Mouse (Mus musculus): ENCODE data around the gene Jup. TPM values are rescaled to one million over a fixed set of nuclear protein-coding genes. Genes with fewer than 3 reads are reported as not detected.
A peak's percentile ranks its signal among the peaks of the same experiment; 100 is the strongest.
"Not testable (repeated sequence)": the region's sequence is repeated elsewhere in the genome, so short reads cannot be mapped to it uniquely, and the experiment has no call there.

Jup gene
- total RNA-seq, 2 experiments from 2014 or later, result 1.5 to 3.9 TPM

DNA sequence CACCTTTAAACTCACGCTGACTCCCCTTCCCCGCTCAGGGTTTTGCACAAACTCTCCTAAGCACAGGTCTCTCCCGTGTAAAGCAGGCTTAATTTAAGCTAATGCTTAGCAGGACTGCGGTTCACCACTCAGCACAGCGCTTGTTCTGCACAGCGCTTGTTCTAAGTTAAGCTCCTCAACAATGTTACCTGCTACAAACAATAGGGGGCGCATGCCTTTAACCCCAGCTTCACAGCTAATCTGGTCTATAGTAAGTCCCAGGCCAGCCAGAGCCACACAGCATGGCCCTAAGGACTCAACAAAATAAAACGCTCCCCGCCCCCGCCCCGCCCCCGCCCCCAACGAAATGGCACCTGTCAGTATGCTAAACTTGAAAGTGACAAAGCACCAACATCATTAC lies 36.5 kb downstream of the Jup start:
- peak; percentile 41; the same call in 1 of the 2 replicates for ATAC-seq (ENCODE audit: poor library complexity, severe bottlenecking)

DNA sequence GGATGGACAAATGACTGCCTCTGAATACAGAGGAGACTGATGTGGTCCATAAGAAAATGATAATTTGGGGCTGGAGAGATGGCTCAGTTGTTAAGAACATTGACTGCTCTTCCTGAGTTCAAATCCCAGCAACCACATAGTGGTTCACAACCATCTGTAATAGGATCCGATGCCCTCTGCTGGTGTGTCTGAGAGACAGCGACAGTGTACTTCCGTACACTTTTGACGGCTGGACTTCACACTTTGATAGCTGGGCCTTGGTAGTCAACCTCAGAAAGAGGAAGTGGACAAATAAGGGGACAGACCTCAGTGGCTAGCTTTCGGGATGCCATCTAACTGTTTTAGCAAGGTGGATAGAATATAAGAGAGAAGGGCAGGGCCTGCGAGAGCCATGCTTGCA lies 37.4 kb downstream of the Jup start:
- no peak for ATAC-seq (ENCODE audit: poor library complexity, severe bottlenecking)

DNA sequence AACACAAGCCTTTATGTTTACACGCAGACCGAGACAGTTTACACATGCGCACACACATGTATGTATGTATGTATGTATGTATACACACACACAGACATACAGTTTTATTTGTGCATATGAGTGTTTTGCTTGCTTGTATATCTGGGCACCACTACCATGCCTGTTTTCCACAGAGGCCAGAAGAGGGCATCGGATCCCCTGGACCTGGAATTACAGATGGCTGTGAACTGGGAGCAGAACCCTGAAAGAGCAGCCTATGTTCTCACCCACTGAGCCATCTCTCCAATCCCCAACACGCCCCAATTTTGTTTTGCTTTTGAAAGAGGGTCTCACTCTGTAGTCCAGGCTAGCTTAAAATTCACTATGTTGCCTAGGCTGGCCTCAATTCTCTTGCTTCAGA lies 40.2 kb downstream of the Jup start:
- ATAC-seq (ENCODE audit: poor library complexity, severe bottlenecking), result no peak

DNA sequence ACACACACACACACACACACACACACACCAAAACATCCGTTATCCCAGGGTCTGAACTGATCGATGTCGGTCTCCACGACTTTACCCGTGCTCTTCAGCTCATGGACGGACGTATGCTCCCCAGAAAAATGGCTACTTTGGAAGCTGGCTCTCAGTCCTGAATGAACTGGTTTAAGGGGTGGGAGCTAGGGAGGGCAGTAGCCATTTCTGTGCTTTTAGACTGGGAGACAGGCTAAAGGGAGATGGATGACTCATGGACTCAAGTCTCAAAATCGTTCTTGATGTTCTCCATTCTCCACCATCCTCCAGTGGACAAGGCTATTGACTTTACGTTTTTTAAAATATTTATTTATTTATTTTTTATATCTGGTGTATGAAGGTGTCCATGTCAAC lies 40.7 kb downstream of the Jup start:
- ATAC-seq (ENCODE audit: poor library complexity, severe bottlenecking), result no peak

DNA sequence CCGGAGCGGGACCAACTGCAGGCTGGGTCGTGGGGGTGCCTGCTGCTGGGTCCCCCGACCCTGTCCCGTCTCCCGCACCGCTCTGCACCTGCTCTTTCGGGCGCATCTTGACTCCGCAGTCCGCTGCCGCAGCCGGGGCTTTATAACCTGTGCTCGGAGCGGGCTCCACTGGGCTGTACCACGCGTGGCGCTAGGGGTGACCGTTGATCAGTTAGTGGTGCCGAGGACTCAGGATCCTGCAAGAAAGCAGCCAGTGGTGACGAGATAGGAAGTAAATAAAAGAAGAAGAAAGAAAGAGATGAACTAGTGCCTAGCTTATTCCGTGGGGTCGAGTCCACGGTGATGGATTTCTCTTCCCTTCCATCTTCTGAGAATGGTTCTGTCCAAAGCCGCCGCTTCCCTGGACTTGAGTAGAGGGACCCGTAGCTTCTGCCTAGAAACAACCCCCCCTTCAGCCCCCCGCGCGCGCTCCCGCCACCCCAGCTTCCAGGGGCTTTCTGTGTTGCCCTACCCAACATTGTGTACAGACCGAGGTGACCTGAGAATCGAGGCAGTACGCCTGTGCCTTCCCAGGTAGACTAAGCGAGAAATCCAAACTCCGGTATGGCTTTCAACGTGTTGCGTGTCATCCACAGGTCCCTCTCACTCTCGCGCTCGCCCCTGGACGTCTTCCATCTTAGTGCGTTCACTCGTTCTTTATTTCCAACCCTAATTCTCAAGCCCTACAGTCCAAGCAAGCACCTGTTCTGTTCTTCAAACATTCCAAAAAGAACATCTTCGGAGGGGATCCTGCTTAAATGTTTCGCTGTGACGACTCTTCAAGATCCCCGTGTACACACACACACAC lies 41.4 kb downstream of the Jup start, which contains the start of gene Hap1:
Gene Hap1, minus strand, starts transcription at position 157 of the 847 bp plus-strand sequence.
- peak; percentile 51; the same call in 1 of the 2 replicates for ATAC-seq (ENCODE audit: poor library complexity, severe bottlenecking)

DNA sequence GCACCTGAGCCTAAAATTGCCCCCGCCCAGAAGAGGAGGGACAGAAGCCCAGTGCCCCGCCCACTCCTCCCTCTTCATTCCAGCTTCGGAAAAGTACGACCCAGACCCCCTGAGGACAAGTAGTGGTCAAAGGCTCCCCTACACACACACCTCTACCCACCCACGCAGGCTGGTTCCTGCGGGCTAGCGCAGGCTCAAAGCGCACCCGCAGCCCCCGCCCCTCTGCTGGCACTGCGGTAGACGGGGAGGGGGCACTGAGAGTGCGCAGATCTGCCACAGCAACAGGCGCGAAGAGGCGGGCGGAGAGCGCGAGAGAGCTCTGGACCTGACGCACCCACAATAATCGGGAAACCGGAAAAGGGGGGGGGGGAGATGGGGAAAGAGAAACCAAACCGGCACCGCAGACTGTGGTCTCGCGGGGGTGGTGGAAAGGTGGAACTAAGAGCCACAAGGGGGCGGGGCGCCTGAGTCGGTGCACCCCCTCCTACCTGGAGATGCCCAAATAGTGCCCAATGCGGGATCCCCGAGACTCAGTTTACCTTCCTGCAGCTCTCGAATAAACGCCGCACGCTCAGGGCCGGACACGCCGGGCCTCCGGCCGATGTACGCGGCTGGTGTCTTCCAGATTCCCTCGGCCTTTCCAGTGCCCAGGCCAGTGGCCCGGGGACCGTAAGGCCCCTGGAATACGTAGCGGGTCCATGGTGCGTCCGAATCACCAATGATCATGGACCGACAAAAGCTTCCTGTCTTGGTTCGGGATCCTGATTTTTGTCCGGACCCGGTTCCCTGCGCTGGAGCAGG lies 42.2 kb downstream of the Jup start:
- peak; percentile 67 for ATAC-seq (ENCODE audit: poor library complexity, severe bottlenecking)

DNA sequence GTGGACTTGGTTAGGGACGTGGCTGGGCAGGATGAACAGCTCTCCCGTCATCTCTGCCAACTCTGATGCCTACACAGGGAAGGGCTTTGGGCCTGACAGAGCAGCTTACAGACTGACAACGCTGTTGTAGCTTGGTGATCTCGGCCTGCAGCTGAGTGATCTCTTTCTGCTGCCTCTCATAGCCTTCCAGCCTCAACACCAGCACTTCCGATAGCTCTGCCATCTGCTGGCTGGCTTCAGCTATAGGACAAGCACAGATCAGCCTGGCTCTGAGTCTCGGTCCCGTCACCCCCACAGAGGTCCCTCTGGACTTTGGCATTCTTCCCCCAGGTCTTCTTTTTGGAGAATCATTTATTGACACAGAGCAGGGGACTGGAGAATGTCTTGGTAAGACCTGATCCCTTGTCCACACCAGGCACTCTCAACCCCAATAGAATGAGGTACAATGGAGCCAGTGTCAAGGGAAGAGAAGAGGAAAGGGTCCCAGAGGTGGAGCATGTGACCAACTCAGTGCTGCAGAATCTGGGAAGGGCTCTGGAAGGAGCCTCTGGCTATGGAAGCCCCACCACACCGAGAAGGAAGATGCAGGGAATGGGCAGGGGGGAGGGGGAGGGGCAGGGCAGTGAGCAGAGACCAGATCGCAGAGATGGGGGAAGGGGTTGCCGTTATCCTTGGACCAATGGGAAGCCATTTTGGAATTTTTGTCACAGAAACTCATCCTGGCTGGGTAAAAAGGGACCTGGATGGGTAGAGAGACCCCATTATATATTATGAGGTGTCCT lies 45.3 kb downstream of the Jup start:
- no peak for ATAC-seq (ENCODE audit: poor library complexity, severe bottlenecking)

DNA sequence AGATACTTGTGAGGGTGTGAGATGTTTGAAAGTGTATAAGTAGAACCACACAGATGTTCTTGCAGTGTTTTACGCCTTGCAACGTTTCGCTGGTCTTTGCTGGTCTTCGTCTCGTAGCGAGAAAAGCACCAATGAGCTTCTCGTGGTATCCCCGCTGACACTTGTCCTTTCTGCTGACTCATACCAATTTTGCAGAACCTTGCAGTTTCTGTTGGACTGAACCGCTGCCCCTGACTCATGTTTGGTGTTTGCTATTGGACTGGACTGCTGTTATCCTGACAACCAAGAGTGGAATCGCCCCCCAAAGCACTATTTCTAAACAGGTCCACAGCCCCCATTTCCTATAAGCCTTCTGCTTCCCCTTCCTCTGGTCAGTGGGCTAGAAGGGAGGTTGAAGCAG lies 53.3 kb downstream of the Jup start:
- peak; percentile 49; the same call in 1 of the 2 replicates for ATAC-seq (ENCODE audit: poor library complexity, severe bottlenecking)

DNA sequence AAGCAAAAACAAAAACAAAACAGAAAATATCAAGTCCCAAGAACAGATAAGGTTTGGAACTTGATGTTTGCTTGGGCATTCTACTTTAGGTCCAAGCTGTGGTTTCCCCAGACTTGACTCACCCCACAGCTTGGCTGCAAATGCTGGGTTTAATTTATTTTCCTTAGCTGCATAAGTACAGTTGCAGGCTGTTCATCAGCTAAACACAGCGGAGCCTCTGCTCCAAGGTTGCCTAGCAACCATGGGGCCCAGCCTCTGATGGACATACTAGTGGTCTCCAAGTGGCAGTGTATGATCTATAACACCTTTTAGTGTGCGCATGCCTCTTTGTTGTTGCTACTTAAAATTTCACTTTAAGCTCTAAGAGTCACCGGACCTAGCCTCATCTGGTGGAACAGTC lies 61.8 kb downstream of the Jup start:
- ATAC-seq (ENCODE audit: poor library complexity, severe bottlenecking), result no peak

DNA sequence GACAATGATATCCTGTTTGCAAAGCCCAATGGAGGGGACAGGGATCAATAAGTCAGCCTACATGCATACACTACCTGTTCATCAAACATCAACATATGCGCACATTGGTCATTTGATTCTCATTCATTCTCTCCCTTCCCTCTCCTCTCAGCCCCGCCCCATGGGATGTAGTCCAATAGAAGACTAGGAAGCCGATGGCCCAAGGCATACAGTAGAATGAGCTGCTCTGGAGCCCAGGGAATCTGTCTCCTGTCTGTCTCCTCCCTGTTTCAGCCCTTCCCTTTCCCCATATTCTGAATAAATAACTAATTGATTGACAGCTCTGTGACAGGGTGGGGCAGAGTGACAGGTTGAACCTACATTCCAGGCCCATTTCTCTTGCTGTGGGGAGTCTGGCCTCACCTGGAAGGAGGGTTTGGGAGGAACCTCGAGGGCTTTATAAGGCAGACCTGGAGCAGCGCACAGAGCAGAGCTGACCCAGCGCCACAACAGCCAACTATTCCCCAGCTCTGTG lies 63.6 kb downstream of the Jup start, which contains the start of gene Gast:
Gene Gast, plus strand, starts transcription at position 464 of the 514 bp plus-strand sequence.
- no peak for ATAC-seq (ENCODE audit: poor library complexity, severe bottlenecking)

DNA sequence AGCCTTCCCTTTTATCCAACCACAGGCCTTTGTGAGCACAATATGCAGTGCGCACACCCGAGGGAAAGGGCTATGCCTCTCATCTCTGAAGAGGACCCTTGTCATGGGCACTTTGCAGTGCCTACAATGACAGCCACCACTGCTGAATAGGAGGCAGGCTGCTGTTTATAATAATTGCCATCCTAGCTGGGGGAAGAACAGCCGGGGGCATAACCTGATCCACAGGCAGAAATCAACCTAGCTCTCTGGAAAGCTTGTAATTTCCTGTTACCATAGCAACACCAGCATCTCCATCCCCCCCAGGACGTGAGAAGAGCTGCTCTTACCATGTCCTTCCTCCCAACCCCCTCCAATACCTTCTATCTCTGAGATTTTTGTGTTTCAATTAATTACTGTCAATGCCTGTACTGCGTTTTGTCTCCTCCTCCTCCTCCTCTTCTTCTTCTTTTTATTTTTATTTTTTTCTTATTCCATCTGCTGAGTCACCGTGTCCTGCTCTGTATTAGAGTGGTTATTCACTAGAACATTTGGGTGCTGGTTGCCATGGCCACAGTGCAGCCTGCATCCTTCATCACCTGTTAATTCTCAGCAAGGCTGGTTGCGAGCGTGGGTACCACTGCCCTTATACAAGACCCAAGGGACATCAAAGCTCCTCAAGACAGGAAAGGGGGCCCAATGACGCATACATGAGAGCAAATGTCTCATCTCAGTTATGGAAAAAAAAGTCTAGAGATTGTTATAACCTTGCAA lies 64.6 kb downstream of the Jup start:
- ATAC-seq (ENCODE audit: poor library complexity, severe bottlenecking), result no peak

DNA sequence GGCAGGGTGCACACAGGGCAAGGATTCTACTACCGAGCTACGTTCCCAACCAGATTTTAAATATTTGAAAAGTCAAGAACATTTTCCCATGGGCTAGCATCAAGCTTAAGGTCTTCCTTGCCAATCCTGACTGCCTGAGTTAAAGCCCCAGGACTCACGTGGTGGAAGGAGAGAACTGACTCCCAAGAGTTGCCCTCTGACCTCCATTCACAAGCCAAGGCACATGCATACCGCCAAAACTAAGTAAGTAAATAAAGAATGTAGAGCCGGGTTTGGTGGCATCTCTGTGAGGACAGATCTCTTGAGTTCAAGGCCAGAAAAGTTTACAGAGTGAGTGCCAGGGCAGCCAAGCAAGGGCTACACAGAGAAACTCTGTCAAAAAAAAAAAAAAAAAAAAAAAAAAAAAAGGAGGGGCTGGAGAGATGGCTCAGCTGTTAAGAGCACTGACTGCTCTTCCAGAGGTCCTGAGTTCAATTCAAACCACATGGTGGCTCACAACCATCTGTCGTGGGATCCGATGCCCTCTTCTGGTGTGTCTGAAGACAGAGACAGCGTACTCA lies 66.7 kb downstream of the Jup start:
- ATAC-seq (ENCODE audit: poor library complexity, severe bottlenecking), result not testable (repeated sequence)

DNA sequence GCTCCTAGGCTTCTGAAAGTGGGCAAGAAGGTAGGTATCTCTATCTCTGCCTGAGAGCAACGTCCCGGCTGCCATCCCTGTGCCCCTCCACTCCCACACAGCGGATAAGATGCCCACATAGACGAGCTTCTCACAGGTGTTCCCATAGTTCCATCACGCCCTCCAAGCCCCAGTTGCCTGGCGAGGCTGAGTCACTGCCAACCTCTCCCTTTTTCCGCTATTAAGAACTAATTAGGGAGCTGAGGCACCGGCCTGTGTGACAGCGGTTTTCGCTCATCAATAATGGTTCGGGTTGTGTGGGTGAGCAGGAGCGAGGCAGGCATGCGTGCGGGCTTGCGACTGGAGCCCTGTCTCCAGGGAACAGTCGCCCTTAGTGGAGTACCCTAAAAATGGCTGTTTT lies 67.3 kb downstream of the Jup start:
- no peak for ATAC-seq (ENCODE audit: poor library complexity, severe bottlenecking)

DNA sequence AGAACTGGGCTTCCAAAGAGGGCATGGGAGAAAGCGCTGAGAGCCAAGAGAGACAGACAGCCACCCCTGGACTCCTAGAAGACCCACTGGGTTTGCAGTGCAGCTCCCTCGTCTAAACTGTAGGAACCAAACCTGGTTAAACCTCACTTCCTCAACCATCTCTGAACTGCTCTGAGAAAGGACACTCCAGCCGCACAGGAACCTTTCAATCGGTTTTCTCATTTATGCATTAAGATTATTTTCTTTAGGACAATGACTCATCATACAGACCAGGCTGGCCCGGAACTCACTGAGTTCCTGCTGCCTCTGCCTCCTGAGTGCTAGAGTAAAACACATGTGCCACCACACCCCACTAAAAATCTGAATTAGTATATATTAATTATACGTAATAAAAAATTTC lies 69.8 kb downstream of the Jup start:
- ATAC-seq (ENCODE audit: poor library complexity, severe bottlenecking), result no peak

DNA sequence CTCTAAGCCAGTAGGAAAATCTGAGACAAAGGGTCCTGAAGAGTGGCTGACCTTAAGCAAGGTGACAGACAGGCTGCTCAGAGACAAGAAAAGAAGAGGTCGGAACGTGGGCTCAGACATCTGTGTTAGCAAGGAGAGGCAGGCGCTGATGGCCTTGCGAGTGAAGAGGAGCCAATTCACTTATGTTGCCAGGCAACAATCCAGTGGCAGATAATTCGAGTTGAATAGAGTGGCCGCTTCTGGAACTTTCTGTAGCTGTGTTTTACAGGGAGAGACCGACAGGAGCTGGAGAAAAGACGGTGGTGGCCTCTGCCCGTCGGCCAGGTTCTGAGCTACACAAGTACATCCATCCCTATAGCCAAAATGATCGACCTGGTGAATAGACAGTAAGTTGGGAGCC lies 70.2 kb downstream of the Jup start:
- no peak for ATAC-seq (ENCODE audit: poor library complexity, severe bottlenecking)

DNA sequence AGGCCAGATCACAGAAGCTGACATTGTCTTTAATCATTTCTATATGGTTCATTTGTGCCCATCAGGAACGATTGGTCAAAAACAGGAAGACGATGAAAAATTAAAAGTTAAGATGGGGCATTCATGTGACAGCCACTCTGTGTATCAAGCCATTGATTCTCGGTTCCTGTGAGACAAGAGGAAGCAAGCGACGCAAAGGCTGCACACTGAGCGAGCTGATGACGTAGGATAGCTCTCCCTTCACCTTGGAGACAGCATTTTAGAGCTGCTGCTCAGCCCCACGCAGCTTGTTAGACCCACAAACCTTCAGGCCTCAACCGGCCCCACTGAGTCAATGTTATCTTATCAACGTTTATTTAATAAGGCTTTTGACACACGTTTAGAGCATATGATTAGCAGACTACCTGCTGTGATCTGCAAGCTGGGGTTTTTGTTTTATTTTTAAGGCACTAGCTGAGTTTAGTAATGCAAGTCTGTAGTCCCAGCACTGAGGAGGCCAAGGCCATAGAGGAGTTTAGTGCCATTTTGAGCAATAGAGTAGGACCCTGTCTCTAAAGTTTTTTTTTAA lies 72.4 kb downstream of the Jup start:
- ATAC-seq (ENCODE audit: poor library complexity, severe bottlenecking), result no peak

DNA sequence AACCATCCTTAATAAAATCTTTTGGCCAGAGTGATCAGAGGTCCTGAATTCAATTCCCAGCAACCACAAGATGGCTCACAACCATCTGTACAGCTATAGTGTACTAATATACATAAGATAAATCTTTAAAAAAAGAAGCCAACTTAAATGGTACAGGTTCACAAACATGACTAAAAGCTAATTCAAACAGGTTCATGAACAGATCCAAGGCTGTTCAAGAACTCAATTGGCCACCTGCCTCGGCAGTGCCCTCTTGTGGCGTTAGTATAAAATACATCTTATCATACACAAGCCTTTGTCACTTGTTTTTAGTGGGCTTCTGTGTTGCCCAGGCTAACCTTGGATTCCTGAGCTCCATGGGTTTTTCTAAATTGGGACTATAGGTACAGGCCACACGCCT lies 74.0 kb downstream of the Jup start:
- no peak for ATAC-seq (ENCODE audit: poor library complexity, severe bottlenecking)

DNA sequence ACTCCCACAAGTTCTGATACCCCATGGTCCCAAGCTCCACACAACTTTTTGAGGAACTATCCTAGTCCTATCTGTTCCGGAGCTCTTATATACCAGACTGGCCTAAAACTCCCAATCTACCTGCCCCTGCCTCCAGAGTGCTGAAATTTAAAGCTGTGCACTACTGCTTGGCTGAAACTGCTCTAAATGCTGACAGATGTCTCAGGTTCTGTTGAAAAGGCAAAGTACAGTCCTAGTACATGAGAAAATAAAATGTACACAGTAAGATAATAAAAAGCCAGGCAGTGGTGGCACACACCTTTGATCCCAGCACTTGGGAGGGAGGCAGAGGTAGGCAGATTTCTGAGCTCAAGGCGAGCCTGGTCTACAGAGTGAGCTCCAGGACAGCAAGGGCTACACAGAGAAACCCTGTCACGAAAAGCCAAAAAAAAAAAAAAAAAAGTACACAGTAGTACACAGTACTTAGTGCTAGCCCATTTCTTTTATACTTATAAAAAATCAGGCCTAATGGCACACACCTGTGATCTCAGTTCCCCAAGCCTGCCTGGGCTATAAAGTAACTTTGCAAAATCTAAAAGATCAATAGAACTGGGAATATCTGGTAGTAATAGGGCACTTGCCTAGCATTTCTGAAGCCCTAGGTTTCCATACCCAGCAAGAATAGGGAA lies 74.8 kb downstream of the Jup start:
- ATAC-seq (ENCODE audit: poor library complexity, severe bottlenecking), result no peak
